Mouse (Mus musculus): ENCODE measurements around the gene Isg15.
"Not testable (repeated sequence)": the region's sequence is repeated elsewhere in the genome, so short reads cannot be mapped to it uniquely, and the experiment has no call there.

Isg15 gene

GRCm38 (mm10) chr4:156154771-156155170 is 45.8 kb downstream of the Isg15 start:
- no peak for DNase-seq (ENCODE audit: low spot score)

- DNase-seq (ENCODE audit: low spot score) = not testable (repeated sequence)
Measured at GRCm38 (mm10) chr4:156150887-156151286, 49.7 kb downstream of the Isg15 start.

Measured in urinary bladder, postnatal 10 days (tissue).